Mouse (Mus musculus) thymus, adult 2 months (tissue): Measurements from ENCODE around the gene Fancf.

Source experiments
- CTCF ChIP-seq: fragments of 200-500 bp; IDR thresholded peaks from 2 replicates; pipeline ENCODE4 v1.5.1; 2012; ENCODE audit warnings: mild to moderate bottlenecking, control low read depth, low read length, moderate library complexity, borderline replicate concordance; ENCODE audit not compliant: control insufficient read depth, poor library complexity, insufficient read depth; ENCODE audit errors: extremely low read depth
- POLR2A ChIP-seq: fragments of 200-500 bp; IDR thresholded peaks from 2 replicates; pipeline ENCODE4 v1.6.1; 2012; ENCODE audit warnings: mild to moderate bottlenecking, low read length, control low read depth, moderate library complexity; ENCODE audit not compliant: control insufficient read depth, poor library complexity, insufficient read depth; ENCODE audit errors: extremely low read depth

DNA sequence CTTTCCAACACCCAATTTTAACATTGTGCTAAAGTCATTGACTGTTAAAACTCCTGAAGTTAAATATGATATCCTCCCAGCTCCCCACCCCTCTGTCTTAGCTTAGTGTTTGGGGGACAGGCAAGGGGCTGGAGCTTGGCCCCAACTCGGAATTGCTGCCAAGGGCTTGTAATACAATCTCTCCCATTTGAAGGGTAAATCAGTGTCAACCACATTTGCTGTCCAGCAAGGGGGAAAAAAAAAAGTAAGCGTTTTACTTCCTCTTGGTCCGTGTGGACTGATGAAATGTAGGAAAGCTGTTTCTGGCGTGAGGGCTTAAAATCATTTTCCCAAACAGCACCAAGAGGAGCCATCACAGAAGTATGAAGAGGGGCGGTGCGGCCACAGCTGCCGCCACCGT lies 16.7 kb upstream of the Fancf start:
- TF ChIP-seq CTCF (no peak), POLR2A (no peak)
